Mouse (Mus musculus) embryonic facial prominence, embryonic 10.5 days (tissue): ENCODE data around the gene Tpk1. TPM values are rescaled to one million over a fixed set of nuclear protein-coding genes. Genes with fewer than 3 reads are reported as not detected.

Experiments used
- DNase-seq: peaks from one replicate; pipeline ENCODE4 v3.0.0-alpha.2; 2017; ENCODE audit warnings: low spot score
- H3K27ac ChIP-seq: fragments of 300-500 bp; sonication (generic); replicated peaks from 2 replicates; pipeline ENCODE4 v1.5.1; 2016; ENCODE audit warnings: mild to moderate bottlenecking
- H3K27me3 ChIP-seq: fragments of 300-500 bp; sonication (generic); replicated peaks from 2 replicates; pipeline ENCODE4 v1.6.1; 2016; ENCODE audit warnings: low read depth, mild to moderate bottlenecking; ENCODE audit not compliant: poor library complexity, severe bottlenecking
- H3K36me3 ChIP-seq: fragments of 300-500 bp; sonication (generic); replicated peaks from 2 replicates; pipeline ENCODE4 v1.6.1; 2016; ENCODE audit warnings: mild to moderate bottlenecking, moderate library complexity
- H3K4me1 ChIP-seq: fragments of 300-500 bp; sonication (generic); 2 replicates; pipeline ENCODE4 v1.6.1; 2016
- H3K4me3 ChIP-seq: fragments of 300-500 bp; sonication (generic); 2 replicates; pipeline ENCODE4 v1.5.1; 2016; ENCODE audit warnings: mild to moderate bottlenecking, moderate library complexity
- H3K9me3 ChIP-seq: fragments of 300-500 bp; sonication (generic); 2 replicates; pipeline ENCODE4 v1.6.1; 2016; ENCODE audit warnings: mild to moderate bottlenecking
- WGBS: fragments of 180-500 bp; shearing (Covaris S2); methylation state at CpG from one replicate; pipeline ENCODE4 v1.1.7; 2016; 5-methylcytosine and 5-hydroxymethylcytosine counted together
- polyA plus RNA-seq: library from polyadenylated mRNA; unstranded; fragments of >200 nt; fragmentation: Nextera tagmentation; extraction: Ambion mirVana; gene quantifications from 2 replicates; pipeline ENCODE4 v1.2.1, GENCODE M21; 2016

The Tpk1 gene
- polyA plus RNA-seq, 1 experiment from 2014 or later = 5.2 TPM

GRCm38 (mm10) chr6:43504609-43505230, 161.4 kb downstream of the Tpk1 start:
- no peak for DNase-seq
- WGBS = 88% methylated on average over 5 of the region's 5 CpGs
- Histone ChIP-seq H3K4me3 (no peak overlapping the region), H3K4me1 (no peaks in the 10 kb centered on the region), H3K9me3 (no peaks in the 10 kb centered on the region), H3K27me3 (no peaks in the 10 kb centered on the region), H3K27ac (no peak overlapping the region), H3K36me3 (no peaks in the 10 kb centered on the region)

DNA sequence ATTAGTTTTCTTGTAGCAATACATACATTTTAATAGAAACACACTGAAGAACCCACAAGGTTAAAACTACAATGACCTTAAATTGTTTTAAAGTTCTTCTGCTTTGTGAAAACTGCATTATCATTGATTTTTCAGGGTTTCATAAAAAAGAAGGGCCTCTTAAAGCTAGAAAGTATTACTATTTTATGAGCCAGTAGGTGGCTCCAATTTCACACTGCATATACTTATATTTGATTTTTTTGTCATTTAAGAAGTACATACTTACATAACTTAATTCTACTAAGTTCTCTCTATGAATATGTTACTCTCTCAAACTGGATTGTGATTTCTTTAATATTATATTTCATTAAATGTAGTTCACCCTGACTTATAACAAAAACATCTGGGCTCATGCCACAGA, 173.7 kb downstream of the Tpk1 start:
- H3K27ac ChIP-seq = no peak overlapping the region

DNA sequence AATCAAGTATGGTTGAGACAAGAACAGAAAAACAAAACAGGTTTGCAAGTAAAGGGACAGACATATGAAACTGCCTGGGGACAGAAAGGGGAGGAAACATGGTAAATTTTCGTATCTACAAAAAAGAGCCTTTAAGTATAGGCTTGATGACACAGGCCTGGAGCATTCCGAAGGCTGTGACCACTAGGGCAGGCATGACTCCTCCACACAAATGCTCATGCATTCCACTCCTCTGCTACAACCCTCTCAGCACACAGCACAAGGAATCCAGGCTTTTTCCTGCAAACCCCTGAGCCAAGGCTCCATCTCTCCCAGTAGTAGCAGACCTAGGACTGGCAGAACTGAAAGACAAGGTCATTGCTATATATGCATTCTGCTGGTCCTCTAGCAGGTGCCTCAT, 179.4 kb downstream of the Tpk1 start:
- no peak overlapping the region for H3K27ac ChIP-seq
- H3K36me3 ChIP-seq = no peaks in the 10 kb centered on the region
- no peak for DNase-seq
- 81% methylated on average over 2 of the region's 2 CpGs for WGBS
- H3K4me1 ChIP-seq = no peaks in the 10 kb centered on the region
- no peaks in the 10 kb centered on the region for H3K27me3 ChIP-seq
- H3K9me3 ChIP-seq = no peaks in the 10 kb centered on the region
- H3K4me3 ChIP-seq = no peak overlapping the region

More for the DNA sequence above, 173.7 kb downstream of the Tpk1 start:
- Histone ChIP-seq H3K4me1 (no peaks in the 10 kb centered on the region), H3K9me3 (no peaks in the 10 kb centered on the region), H3K36me3 (no peaks in the 10 kb centered on the region), H3K27me3 (no peaks in the 10 kb centered on the region), H3K4me3 (no peak overlapping the region)
- no peak for DNase-seq

DNA sequence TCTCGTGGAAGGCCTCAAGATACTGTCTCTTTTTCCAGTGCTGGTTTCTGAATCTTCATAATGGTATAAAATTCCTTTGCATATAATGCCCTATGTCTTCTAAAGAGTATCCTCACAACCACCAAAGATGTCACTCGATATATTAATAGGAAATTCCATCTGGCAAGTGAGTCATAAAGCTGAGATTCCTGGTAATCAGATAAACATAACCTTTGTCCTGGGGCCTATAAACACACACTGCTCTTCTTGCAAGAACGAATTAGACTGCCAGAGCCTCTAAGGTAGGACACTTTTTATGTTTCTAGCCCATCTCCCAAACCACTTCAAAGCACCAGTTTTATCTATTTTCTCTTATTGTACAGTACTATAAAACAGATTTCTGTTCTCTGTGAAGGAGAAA, 185.4 kb downstream of the Tpk1 start:
- WGBS = 83% methylated on average over 3 of the region's 3 CpGs
- Histone ChIP-seq H3K27me3 (no peaks in the 10 kb centered on the region), H3K27ac (no peak overlapping the region), H3K9me3 (no peaks in the 10 kb centered on the region), H3K4me1 (no peaks in the 10 kb centered on the region), H3K36me3 (no peaks in the 10 kb centered on the region), H3K4me3 (no peak overlapping the region)
- DNase-seq = no peak

DNA sequence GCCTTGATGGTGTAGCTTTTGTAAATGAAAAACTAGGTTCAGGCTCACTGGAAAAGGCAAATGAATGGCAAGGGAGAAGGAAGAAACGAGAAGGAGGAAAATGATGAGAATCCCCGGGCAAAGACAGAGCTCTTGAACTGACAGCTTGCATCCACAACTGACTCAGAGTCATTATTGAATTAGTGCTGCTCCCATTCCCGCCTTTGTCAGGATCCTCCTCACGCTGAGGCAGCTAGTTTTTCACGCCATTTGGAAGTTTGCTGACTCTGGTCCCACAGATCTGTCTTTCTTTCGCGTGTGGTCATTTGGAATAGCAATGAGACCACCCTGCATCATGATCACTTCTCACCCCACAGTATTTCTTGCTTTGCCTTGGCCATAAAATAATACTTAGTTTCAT, 187.3 kb downstream of the Tpk1 start:
- WGBS = 59% methylated on average over 7 of the region's 7 CpGs
- Histone ChIP-seq H3K4me3 (no peak overlapping the region), H3K4me1 (no peaks in the 10 kb centered on the region), H3K36me3 (no peaks in the 10 kb centered on the region), H3K9me3 (no peaks in the 10 kb centered on the region), H3K27me3 (no peaks in the 10 kb centered on the region), H3K27ac (no peak overlapping the region)
- DNase-seq = no peak

GRCm38 (mm10) chr6:43476406-43476805, 189.7 kb downstream of the Tpk1 start:
- H3K27me3 ChIP-seq = no peaks in the 10 kb centered on the region
- WGBS = 92% methylated on average over 3 of the region's 3 CpGs
- H3K4me1 ChIP-seq = no peaks in the 10 kb centered on the region
- H3K27ac ChIP-seq = no peak overlapping the region
- H3K4me3 ChIP-seq = no peak overlapping the region
- DNase-seq = no peak
- H3K36me3 ChIP-seq = no peaks in the 10 kb centered on the region
- H3K9me3 ChIP-seq = no peaks in the 10 kb centered on the region

DNA sequence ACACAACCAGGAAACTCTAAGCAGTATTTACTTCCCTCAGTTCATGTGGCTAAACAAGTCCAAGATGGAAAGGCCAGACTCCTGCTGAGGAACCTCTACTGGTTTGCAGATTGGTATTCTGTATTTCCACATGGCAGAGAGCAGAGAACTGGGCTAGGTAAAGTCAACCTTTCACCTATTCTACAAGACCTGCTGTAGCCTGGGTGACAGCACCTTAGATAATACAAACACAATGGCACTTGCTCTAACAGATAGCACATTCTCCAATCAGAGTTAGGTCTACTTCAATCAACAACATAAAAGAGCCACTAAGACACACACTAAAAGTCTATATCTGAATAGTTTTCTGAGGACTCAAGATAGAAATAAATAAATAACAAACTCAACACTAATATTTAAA, 190.2 kb downstream of the Tpk1 start:
- H3K9me3 ChIP-seq = no peaks in the 10 kb centered on the region
- no peaks in the 10 kb centered on the region for H3K27me3 ChIP-seq
- no peaks in the 10 kb centered on the region for H3K4me1 ChIP-seq
- H3K4me3 ChIP-seq = no peak overlapping the region
- H3K27ac ChIP-seq = no peak overlapping the region
- no peak for DNase-seq
- H3K36me3 ChIP-seq = no peaks in the 10 kb centered on the region

GRCm38 (mm10) chr6:43471556-43471955, 194.5 kb downstream of the Tpk1 start:
- no peak for DNase-seq
- Histone ChIP-seq H3K4me3 (no peak overlapping the region), H3K27ac (no peak overlapping the region), H3K27me3 (no peaks in the 10 kb centered on the region), H3K9me3 (no peaks in the 10 kb centered on the region), H3K36me3 (no peaks in the 10 kb centered on the region), H3K4me1 (no peaks in the 10 kb centered on the region)
- 83% methylated on average over 1 of the region's 1 CpGs for WGBS

DNA sequence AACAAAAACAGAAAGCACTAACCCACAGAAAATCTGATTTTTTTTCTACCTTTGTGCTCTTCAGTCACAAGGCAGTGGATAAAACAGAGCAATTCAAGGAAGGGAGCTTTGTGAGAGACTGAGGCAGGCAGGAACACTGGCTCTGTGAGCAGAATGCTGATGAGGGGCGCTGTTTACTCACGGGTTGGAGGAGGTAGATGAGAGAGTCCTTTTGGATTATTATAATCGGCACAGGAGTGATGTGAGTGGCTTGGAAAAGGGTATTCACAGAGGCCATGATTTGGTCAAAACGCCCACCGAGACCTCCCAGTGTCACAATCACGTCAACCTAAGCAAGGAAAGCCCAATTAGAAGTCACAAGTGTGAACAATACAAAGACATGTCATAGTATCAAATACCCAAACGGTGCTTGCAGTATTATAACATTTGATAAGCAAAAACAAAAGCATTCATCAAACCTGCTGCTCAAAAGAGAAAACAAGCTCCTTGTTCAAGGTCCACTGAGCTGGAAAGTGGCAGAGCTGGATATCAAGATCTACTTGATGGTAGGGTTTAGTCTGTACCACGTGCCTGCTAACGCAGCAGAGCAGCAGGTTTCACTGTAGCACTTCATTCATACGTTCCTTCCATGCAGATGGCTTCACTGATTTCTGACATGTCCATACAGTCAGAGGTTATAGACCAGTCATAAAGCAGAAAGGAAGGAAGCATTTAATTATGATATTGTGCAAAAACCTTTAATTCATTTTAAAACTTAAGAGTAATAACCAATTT, 197.1 kb downstream of the Tpk1 start:
- Histone ChIP-seq H3K36me3 (no peaks in the 10 kb centered on the region), H3K27me3 (no peaks in the 10 kb centered on the region), H3K4me3 (no peak overlapping the region), H3K27ac (no peak overlapping the region), H3K4me1 (no peaks in the 10 kb centered on the region), H3K9me3 (no peaks in the 10 kb centered on the region)
- WGBS = 75% methylated on average over 10 of the region's 10 CpGs
- no peak for DNase-seq

DNA sequence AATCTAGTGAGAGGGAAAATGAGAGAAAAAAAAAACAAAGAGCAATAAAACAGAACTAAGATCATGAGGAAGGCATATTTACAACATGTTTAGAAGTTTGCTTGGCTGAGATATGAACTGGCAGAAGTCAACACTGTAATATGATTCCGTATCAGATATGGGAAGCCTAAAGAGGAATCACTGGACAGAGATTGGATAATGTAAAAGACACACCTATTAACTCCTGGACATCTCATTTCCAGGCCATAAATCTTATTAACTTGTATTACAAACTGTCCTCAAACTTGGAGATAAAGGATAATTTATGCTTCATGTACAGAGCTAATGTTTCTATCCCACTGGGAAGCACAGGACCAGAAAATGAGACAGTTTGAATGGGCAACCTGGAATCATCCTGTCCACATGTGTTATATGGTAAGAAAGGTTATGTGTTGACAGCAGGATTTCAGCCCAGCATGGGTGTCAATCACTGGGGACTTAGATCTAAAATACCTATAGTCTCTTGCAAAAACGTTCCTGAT, 203.2 kb downstream of the Tpk1 start:
- DNase-seq = no peak
- WGBS = 85% methylated on average over 2 of the region's 2 CpGs
- no peaks in the 10 kb centered on the region for H3K27me3 ChIP-seq
- H3K36me3 ChIP-seq = no peaks in the 10 kb centered on the region
- no peaks in the 10 kb centered on the region for H3K9me3 ChIP-seq
- no peak overlapping the region for H3K4me3 ChIP-seq
- H3K27ac ChIP-seq = no peak overlapping the region
- H3K4me1 ChIP-seq = no peaks in the 10 kb centered on the region

GRCm38 (mm10) chr6:43462189-43462848, 203.8 kb downstream of the Tpk1 start:
- WGBS = 89% methylated on average over 2 of the region's 2 CpGs
- no peaks in the 10 kb centered on the region for H3K9me3 ChIP-seq
- DNase-seq = no peak

DNA sequence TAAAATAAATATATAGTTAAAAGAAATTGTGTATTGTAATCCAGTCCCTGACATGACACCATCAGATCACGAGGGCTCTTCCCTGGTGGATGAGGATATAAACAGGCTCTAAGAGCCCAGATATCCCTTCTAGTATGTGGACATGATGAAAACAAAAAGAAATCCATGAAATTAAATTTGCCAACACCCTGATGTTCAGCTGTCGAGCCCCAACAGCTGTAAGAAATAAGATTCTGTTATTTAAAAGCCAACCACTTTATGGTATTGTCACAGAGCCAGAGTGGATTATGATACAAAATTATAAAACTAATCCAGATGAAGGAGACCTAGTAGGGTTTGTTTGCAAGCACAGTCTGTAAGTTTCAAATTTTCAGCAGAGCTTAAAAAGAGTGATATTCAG, 207.0 kb downstream of the Tpk1 start:
- DNase-seq = no peak
- H3K4me3 ChIP-seq = no peak overlapping the region
- 83% methylated on average over 2 of the region's 2 CpGs for WGBS
- no peaks in the 10 kb centered on the region for H3K9me3 ChIP-seq
- no peak overlapping the region for H3K27ac ChIP-seq
- no peaks in the 10 kb centered on the region for H3K27me3 ChIP-seq
- H3K4me1 ChIP-seq = no peaks in the 10 kb centered on the region
- no peaks in the 10 kb centered on the region for H3K36me3 ChIP-seq

More at GRCm38 (mm10) chr6:43462189-43462848, 203.8 kb downstream of the Tpk1 start:
- Histone ChIP-seq H3K36me3 (no peaks in the 10 kb centered on the region), H3K27ac (no peak overlapping the region), H3K27me3 (no peaks in the 10 kb centered on the region), H3K4me3 (no peak overlapping the region), H3K4me1 (no peaks in the 10 kb centered on the region)

DNA sequence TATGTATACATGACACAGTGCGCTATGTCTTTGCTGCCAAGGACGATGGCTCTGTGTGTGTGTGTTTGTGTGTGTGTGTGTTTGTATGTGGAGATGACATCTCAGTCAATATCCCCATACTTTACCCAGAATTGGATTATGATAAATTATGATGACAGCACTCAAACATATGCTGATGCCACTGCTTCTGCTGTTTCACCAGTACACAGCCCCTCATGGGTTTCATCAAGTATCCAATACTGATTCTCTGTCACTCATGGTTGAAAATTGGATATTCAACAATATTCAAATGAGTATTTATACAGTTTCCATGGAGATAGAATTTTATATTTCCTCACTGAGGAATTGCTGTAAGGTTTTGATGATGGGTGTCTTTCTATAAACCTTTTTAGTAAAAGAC, 208.1 kb downstream of the Tpk1 start:
- 91% methylated on average over 2 of the region's 2 CpGs for whole genome bisulfite sequencing
- no peak for DNase-seq
- no peaks in the 10 kb centered on the region for H3K27me3 ChIP-seq

More for the DNA sequence above, 208.1 kb downstream of the Tpk1 start:
- H3K27ac ChIP-seq = no peak overlapping the region
- H3K4me1 ChIP-seq = no peaks in the 10 kb centered on the region
- no peaks in the 10 kb centered on the region for H3K36me3 ChIP-seq
- H3K9me3 ChIP-seq = no peaks in the 10 kb centered on the region
- H3K4me3 ChIP-seq = no peak overlapping the region
